Mouse (Mus musculus): Measurements from ENCODE around the gene Pmf1. TPM values are rescaled to one million over a fixed set of nuclear protein-coding genes. Genes with fewer than 3 reads are reported as not detected.

Pmf1 gene
- polyA plus RNA-seq, 1 experiment, result 88.6 TPM

GRCm38 (mm10) chr3:88427342-88427905, 17.3 kb upstream of the Pmf1 start:
- H3K4me1 ChIP-seq (ENCODE audit: control insufficient read depth, insufficient read depth, low read length), result no peaks in the 10 kb centered on the region
- no peak overlapping the region for H3K4me3 ChIP-seq (ENCODE audit: low read depth, low read length)
- no peaks in the 10 kb centered on the region for H3K36me3 ChIP-seq (ENCODE audit: control insufficient read depth, insufficient read depth, low read length, poor library complexity, severe bottlenecking)
- no peak for TF ChIP-seq EP300 (IDR thresholded peaks at IDR 0.05; ENCODE audit: insufficient read depth, low read depth, low read length)
- H3K9me3 ChIP-seq (replicated peaks; ENCODE audit: control insufficient read depth, insufficient read depth, low read length, poor library complexity, severe bottlenecking), result no peaks in the 10 kb centered on the region
- H3K27me3 ChIP-seq (ENCODE audit: control insufficient read depth, insufficient read depth, low read length, poor library complexity, severe bottlenecking), result no peaks in the 10 kb centered on the region
- no peak overlapping the region for H3K27ac ChIP-seq (ENCODE audit: insufficient read depth, low read length)
- H3K9ac ChIP-seq (ENCODE audit: low read depth, poor library complexity, severe bottlenecking), result no peak overlapping the region

DNA sequence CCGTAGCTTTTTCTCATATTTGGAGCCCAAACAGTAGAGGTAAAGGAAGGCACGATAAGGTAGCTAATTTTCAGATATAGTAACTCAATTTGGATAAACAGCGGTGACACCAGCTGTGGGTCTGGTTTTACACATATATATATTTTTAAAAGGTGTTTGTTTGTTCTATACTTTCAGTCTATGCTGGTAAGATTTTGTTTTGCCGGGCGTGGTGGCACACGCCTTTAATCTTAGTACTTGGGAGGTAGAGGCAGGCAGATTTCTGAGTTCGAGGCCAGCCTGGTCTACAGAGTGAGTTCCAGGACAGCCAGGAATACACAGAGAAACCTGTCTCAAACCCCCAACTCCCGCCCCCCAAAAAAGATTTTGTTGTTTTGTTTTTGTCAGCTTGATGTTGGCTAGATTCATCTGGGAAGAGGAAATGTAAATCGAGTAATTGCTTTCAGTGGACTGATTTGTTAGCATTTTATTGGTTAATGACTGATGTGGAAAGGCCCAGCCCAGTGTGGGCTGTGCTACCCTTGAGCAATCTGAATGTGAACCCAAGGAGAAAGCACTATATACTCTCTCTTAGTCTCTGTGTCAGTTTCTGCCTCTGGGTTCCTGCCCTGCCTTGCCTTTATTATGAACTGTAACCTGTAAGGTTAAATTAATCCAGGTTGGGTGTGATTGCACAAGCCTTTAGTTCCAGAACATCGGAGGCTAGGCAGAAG, 15.7 kb upstream of the Pmf1 start:
- Histone ChIP-seq H3K36me3 (ENCODE audit: control insufficient read depth, insufficient read depth, low read length, poor library complexity, severe bottlenecking) (no peaks in the 10 kb centered on the region), H3K9me3 (replicated peaks; ENCODE audit: control insufficient read depth, insufficient read depth, low read length, poor library complexity, severe bottlenecking) (no peaks in the 10 kb centered on the region), H3K27ac (ENCODE audit: insufficient read depth, low read length) (no peak overlapping the region), H3K4me3 (ENCODE audit: low read depth, low read length) (no peak overlapping the region), H3K4me1 (ENCODE audit: control insufficient read depth, insufficient read depth, low read length) (no peaks in the 10 kb centered on the region), H3K27me3 (ENCODE audit: control insufficient read depth, insufficient read depth, low read length, poor library complexity, severe bottlenecking) (no peaks in the 10 kb centered on the region), H3K9ac (ENCODE audit: low read depth, poor library complexity, severe bottlenecking) (no peak overlapping the region)
- TF ChIP-seq EP300 (IDR thresholded peaks at IDR 0.05; ENCODE audit: insufficient read depth, low read depth, low read length) (no peak), CTCF (IDR thresholded peaks at IDR 0.05; ENCODE audit: low read depth, low read length) (no peak), POLR2A (IDR thresholded peaks at IDR 0.05; ENCODE audit: insufficient read depth, low read length) (no peak)

DNA sequence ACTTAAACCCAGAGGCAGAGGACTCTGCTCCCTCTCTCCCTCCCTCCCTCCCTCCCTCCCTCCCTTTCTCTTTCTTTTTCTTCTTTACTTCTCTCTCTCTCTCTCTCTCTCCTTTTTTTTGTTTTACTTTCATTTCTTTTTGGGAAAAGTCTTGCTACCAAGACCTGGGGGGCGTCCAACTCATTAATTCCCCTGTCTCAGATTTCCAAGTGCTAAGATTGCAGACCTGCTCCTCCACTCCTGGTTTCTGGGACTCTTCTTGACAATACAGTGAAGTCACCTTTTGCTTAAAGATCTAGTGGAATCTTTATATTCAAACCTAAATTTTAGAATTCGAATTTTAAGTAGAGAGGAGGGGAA, 15.2 kb upstream of the Pmf1 start:
- no peak overlapping the region for H3K4me3 ChIP-seq (ENCODE audit: low read depth, low read length)

DNA sequence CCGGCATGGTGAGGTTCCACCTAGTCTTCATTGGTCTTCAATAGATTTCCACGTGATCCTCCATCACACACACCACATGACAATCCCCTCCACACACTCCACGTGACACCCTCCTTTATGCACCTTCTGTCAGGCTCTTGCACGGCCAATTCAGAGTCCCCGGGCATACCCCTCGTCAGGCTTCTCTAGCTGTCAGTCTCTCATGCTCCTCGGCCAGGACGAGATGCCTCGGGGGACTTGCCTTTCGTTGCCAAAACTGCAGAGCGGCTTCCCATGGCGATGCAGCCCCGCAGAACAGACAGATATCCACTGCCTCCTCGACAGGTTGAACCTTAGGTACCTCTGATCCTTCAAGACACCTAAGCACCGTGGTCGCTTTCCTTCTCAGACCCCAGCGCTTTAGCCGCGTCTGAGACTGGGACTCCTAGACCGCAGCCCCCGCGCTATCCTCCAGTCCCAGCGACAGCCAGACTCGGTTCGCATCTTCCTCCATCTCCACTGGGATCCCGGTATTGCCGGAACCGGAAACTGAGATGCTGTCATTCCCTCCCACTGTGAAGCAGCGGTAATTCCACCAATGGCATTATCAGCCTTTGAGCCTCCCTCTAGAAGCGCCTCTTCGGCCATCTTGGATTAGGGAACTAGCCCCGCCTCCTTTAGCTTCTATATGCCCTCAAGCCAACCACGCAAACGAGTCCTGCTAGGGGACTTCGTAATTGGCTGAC, 14.6 kb upstream of the Pmf1 start, which contains the start of gene Slc25a44:
Gene Slc25a44 (minus strand): TSS at position 535 of the 725 bp plus-strand sequence.
- no peak within 1 kb of the TSS for H3K27ac ChIP-seq (ENCODE audit: insufficient read depth, low read length)
- TF ChIP-seq POLR2A (IDR thresholded peaks at IDR 0.05; ENCODE audit: insufficient read depth, low read length), result no peak
- TF ChIP-seq CTCF (IDR thresholded peaks at IDR 0.05; ENCODE audit: low read depth, low read length), result no peak
- TF ChIP-seq EP300 (IDR thresholded peaks at IDR 0.05; ENCODE audit: insufficient read depth, low read depth, low read length), result no peak
- peak within 1 kb of the TSS; percentile 83 for H3K4me3 ChIP-seq (ENCODE audit: low read depth, low read length)

More for the DNA sequence above, 15.2 kb upstream of the Pmf1 start:
- Histone ChIP-seq H3K9me3 (replicated peaks; ENCODE audit: control insufficient read depth, insufficient read depth, low read length, poor library complexity, severe bottlenecking) (no peaks in the 10 kb centered on the region), H3K9ac (ENCODE audit: low read depth, poor library complexity, severe bottlenecking) (no peak overlapping the region), H3K4me1 (ENCODE audit: control insufficient read depth, insufficient read depth, low read length) (no peaks in the 10 kb centered on the region), H3K27me3 (ENCODE audit: control insufficient read depth, insufficient read depth, low read length, poor library complexity, severe bottlenecking) (no peaks in the 10 kb centered on the region), H3K36me3 (ENCODE audit: control insufficient read depth, insufficient read depth, low read length, poor library complexity, severe bottlenecking) (no peaks in the 10 kb centered on the region), H3K27ac (ENCODE audit: insufficient read depth, low read length) (no peak overlapping the region)
- no peak for TF ChIP-seq EP300 (IDR thresholded peaks at IDR 0.05; ENCODE audit: insufficient read depth, low read depth, low read length)
- TF ChIP-seq CTCF (IDR thresholded peaks at IDR 0.05; ENCODE audit: low read depth, low read length), result no peak
- TF ChIP-seq POLR2A (IDR thresholded peaks at IDR 0.05; ENCODE audit: insufficient read depth, low read length), result no peak

GRCm38 (mm10) chr3:88422020-88422720, 12.0 kb upstream of the Pmf1 start:
- Histone ChIP-seq H3K4me3 (ENCODE audit: low read depth, low read length) (no peak overlapping the region), H3K9ac (ENCODE audit: low read depth, poor library complexity, severe bottlenecking) (no peak overlapping the region), H3K27me3 (ENCODE audit: control insufficient read depth, insufficient read depth, low read length, poor library complexity, severe bottlenecking) (no peaks in the 10 kb centered on the region), H3K27ac (ENCODE audit: insufficient read depth, low read length) (no peak overlapping the region), H3K4me1 (ENCODE audit: control insufficient read depth, insufficient read depth, low read length) (no peaks in the 10 kb centered on the region), H3K9me3 (replicated peaks; ENCODE audit: control insufficient read depth, insufficient read depth, low read length, poor library complexity, severe bottlenecking) (no peaks in the 10 kb centered on the region), H3K36me3 (ENCODE audit: control insufficient read depth, insufficient read depth, low read length, poor library complexity, severe bottlenecking) (no peaks in the 10 kb centered on the region)
- TF ChIP-seq POLR2A (IDR thresholded peaks at IDR 0.05; ENCODE audit: insufficient read depth, low read length) (no peak), CTCF (IDR thresholded peaks at IDR 0.05; ENCODE audit: low read depth, low read length) (no peak), EP300 (IDR thresholded peaks at IDR 0.05; ENCODE audit: insufficient read depth, low read depth, low read length) (no peak)

More for the DNA sequence above, 14.6 kb upstream of the Pmf1 start, which contains the start of gene Slc25a44:
- no peaks in the 10 kb centered on the region for H3K4me1 ChIP-seq (ENCODE audit: control insufficient read depth, insufficient read depth, low read length)
- no peaks in the 10 kb centered on the region for H3K9me3 ChIP-seq (replicated peaks; ENCODE audit: control insufficient read depth, insufficient read depth, low read length, poor library complexity, severe bottlenecking)
- H3K27me3 ChIP-seq (ENCODE audit: control insufficient read depth, insufficient read depth, low read length, poor library complexity, severe bottlenecking), result no peaks in the 10 kb centered on the region
- peak within 1 kb of the TSS; percentile 38 for H3K9ac ChIP-seq (ENCODE audit: low read depth, poor library complexity, severe bottlenecking)
- no peaks in the 10 kb centered on the region for H3K36me3 ChIP-seq (ENCODE audit: control insufficient read depth, insufficient read depth, low read length, poor library complexity, severe bottlenecking)

Data from ES-Bruce4 (cell line).